Mouse (Mus musculus): ENCODE results near the gene Timm22.

Timm22 gene

GRCm38 (mm10) chr11:76406702-76407583, at the start of gene Timm22:
Gene Timm22, plus strand, starts transcription at chr11:76406952.
- peak; percentile 98 for DNase-seq (ENCODE audit: low read depth)

GRCm38 (mm10) chr11:76357464-76357863, 49.3 kb upstream of the Timm22 start:
- no peak for DNase-seq (ENCODE audit: low read depth)

GRCm38 (mm10) chr11:76358628-76359320, 48.0 kb upstream of the Timm22 start:
- DNase-seq (ENCODE audit: low read depth), result no peak

GRCm38 (mm10) chr11:76360255-76360654, 46.5 kb upstream of the Timm22 start:
- no peak for DNase-seq (ENCODE audit: low read depth)

GRCm38 (mm10) chr11:76361422-76361821, 45.3 kb upstream of the Timm22 start:
- DNase-seq (ENCODE audit: low read depth), result no peak

- no peak for DNase-seq (ENCODE audit: low read depth)
These were observed 43.6 kb upstream of the Timm22 start for GRCm38 (mm10) chr11:76363178-76363577.

GRCm38 (mm10) chr11:76363636-76364035, 43.1 kb upstream of the Timm22 start:
- DNase-seq (ENCODE audit: low read depth), result no peak

- no peak for DNase-seq (ENCODE audit: low read depth)
These were observed 42.7 kb upstream of the Timm22 start for GRCm38 (mm10) chr11:76364038-76364437.

- DNase-seq (ENCODE audit: low read depth), result no peak
These were observed 40.0 kb upstream of the Timm22 start for GRCm38 (mm10) chr11:76366720-76367119.

- DNase-seq (ENCODE audit: low read depth), result no peak
These were observed 36.3 kb upstream of the Timm22 start for GRCm38 (mm10) chr11:76370491-76370890.

GRCm38 (mm10) chr11:76372120-76372519, 34.6 kb upstream of the Timm22 start:
- DNase-seq (ENCODE audit: low read depth), result no peak

GRCm38 (mm10) chr11:76372534-76372933, 34.2 kb upstream of the Timm22 start:
- no peak for DNase-seq (ENCODE audit: low read depth)

- no peak for DNase-seq (ENCODE audit: low read depth)
These were observed 32.1 kb upstream of the Timm22 start for GRCm38 (mm10) chr11:76374491-76375185.

- DNase-seq (ENCODE audit: low read depth), result no peak
These were observed 30.3 kb upstream of the Timm22 start for GRCm38 (mm10) chr11:76376425-76376824.

GRCm38 (mm10) chr11:76379921-76380544, 26.7 kb upstream of the Timm22 start:
- DNase-seq (ENCODE audit: low read depth), result no peak

GRCm38 (mm10) chr11:76381201-76381885, 25.4 kb upstream of the Timm22 start:
- DNase-seq (ENCODE audit: low read depth), result no peak

- DNase-seq (ENCODE audit: low read depth), result no peak
These were observed 23.9 kb upstream of the Timm22 start for GRCm38 (mm10) chr11:76382711-76383324.

- DNase-seq (ENCODE audit: low read depth), result no peak
These were observed 22.4 kb upstream of the Timm22 start for GRCm38 (mm10) chr11:76384307-76384706.

GRCm38 (mm10) chr11:76385017-76385416, 21.7 kb upstream of the Timm22 start:
- DNase-seq (ENCODE audit: low read depth), result no peak

GRCm38 (mm10) chr11:76385746-76386145, 21.0 kb upstream of the Timm22 start:
- no peak for DNase-seq (ENCODE audit: low read depth)

GRCm38 (mm10) chr11:76387097-76387496, 19.7 kb upstream of the Timm22 start:
- no peak for DNase-seq (ENCODE audit: low read depth)
